Mouse (Mus musculus) myocyte (in vitro differentiated cells): ENCODE results near the gene Phactr2.

Source experiments
- E2F4 ChIP-seq: IDR thresholded peaks from one replicate; pipeline ENCODE4 v1.6.1; 2011; ENCODE audit warnings: mild to moderate bottlenecking, control low read depth, moderate library complexity; ENCODE audit not compliant: insufficient read depth
- MAX ChIP-seq: IDR thresholded peaks from one replicate; pipeline ENCODE4 v1.6.1; 2011; ENCODE audit warnings: low read depth, mild to moderate bottlenecking, control low read depth
- MYOD1 ChIP-seq, 3 experiments: IDR thresholded peaks; one replicate each; pipeline ENCODE4 v1.6.1; 2011; ENCODE audit warnings: control low read depth in 2 of 3, low read depth in 2 of 3, mild to moderate bottlenecking in 2 of 3, moderate library complexity in 1 of 3; ENCODE audit not compliant: insufficient read length in 2 of 3, control insufficient read depth in 1 of 3
- MYOG ChIP-seq, 3 experiments: IDR thresholded peaks; one replicate each; pipeline ENCODE4 v1.6.1; 2011; ENCODE audit warnings: control low read depth in 2 of 3, low read depth in 2 of 3, mild to moderate bottlenecking in 2 of 3; ENCODE audit not compliant: insufficient read length in 2 of 3, control insufficient read depth in 1 of 3, insufficient read depth in 1 of 3
- POLR2A ChIP-seq: IDR thresholded peaks from one replicate; pipeline ENCODE4 v1.6.1; 2011; ENCODE audit warnings: low read depth, mild to moderate bottlenecking, control low read depth, moderate library complexity; ENCODE audit not compliant: insufficient read length
- POLR2AphosphoS2 ChIP-seq: IDR thresholded peaks from one replicate; pipeline ENCODE4 v1.6.1; 2011; ENCODE audit warnings: low read depth, control low read depth; ENCODE audit not compliant: insufficient read length
- REST ChIP-seq: IDR thresholded peaks from one replicate; pipeline ENCODE4 v1.6.1; 2011; ENCODE audit warnings: mild to moderate bottlenecking, control low read depth, moderate library complexity; ENCODE audit not compliant: insufficient read depth, insufficient read length
- TCF12 ChIP-seq: IDR thresholded peaks from one replicate; pipeline ENCODE4 v1.6.1; 2011; ENCODE audit warnings: mild to moderate bottlenecking, control low read depth; ENCODE audit not compliant: poor library complexity, insufficient read depth, severe bottlenecking
- TCF3 ChIP-seq: IDR thresholded peaks from one replicate; pipeline ENCODE4 v1.6.1; 2011; ENCODE audit warnings: low read depth, control low read depth; ENCODE audit not compliant: insufficient read length
- USF1 ChIP-seq: IDR thresholded peaks from one replicate; pipeline ENCODE4 v1.6.1; 2011; ENCODE audit warnings: low read depth, mild to moderate bottlenecking, control low read depth, moderate library complexity

- TF ChIP-seq POLR2AphosphoS2 (no peak), POLR2A (no peak), E2F4 (no peak), TCF12 (no peak), MYOG (IDR thresholded peaks at IDR 0.05; ENCODE audit: control insufficient read depth in 1 of 3, insufficient read depth in 1 of 3, insufficient read length in 2 of 3, low read depth in 2 of 3) (no peak), MAX (no peak), MYOD1 (IDR thresholded peaks at IDR 0.05; ENCODE audit: control insufficient read depth in 1 of 3, insufficient read length in 2 of 3, low read depth in 2 of 3) (no peak), TCF3 (no peak), REST (no peak), USF1 (no peak)
Observed at GRCm38 (mm10) chr10:13300196-13300595, 174.0 kb downstream of the Phactr2 start.
